Mouse (Mus musculus): ENCODE results near the gene Mrpl49.

GRCm38 (mm10) chr19:6067724-6068415, 10.3 kb upstream of the Mrpl49 start, which contains the start of gene Tm7sf2:
- TF ChIP-seq CTCF (IDR thresholded peaks at IDR 0.05; ENCODE audit: extremely low read depth, insufficient read depth, low read length) = no peak
- TF ChIP-seq POLR2A (IDR thresholded peaks at IDR 0.05; ENCODE audit: extremely low read depth, insufficient read depth, low read length) = peak; percentile 50; the same call in 1 of the 2 replicates

Measured in cortical plate, adult 2 months (tissue).